Mouse (Mus musculus) kidney, postnatal 0 days (tissue): Measurements from ENCODE around the gene Mymx. TPM values are rescaled to one million over a fixed set of nuclear protein-coding genes. Genes with fewer than 3 reads are reported as not detected.

Experiments used
- ATAC-seq: fragments of 200-750 bp; cut with Nextera tagmentation; replicated peaks from 2 replicates; pipeline ENCODE4 v1.8.0; 2017; ENCODE audit warnings: low read depth, moderate number of reproducible peaks, moderate TSS enrichment, moderate library complexity; ENCODE audit not compliant: low FRiP score
- DNase-seq: peaks from one replicate; pipeline ENCODE4 v3.0.0-alpha.2; 2016; ENCODE audit warnings: low spot score
- H3K27ac ChIP-seq: fragments of 300-500 bp; sonication (generic); 2 replicates; pipeline ENCODE4 v1.5.1; 2014; ENCODE audit warnings: mild to moderate bottlenecking
- H3K27me3 ChIP-seq: fragments of 300-500 bp; sonication (generic); 2 replicates; pipeline ENCODE4 v1.6.1; 2014; ENCODE audit warnings: low read length, mixed read lengths; ENCODE audit not compliant: insufficient read depth
- H3K36me3 ChIP-seq: fragments of 300-500 bp; sonication (generic); 2 replicates; pipeline ENCODE4 v1.6.1; 2014; ENCODE audit warnings: low read length, mixed read lengths; ENCODE audit not compliant: insufficient read depth
- H3K4me1 ChIP-seq: fragments of 300-500 bp; sonication (generic); replicated peaks from 2 replicates; pipeline ENCODE4 v1.6.1; 2014; ENCODE audit warnings: antibody characterized with exemption, low read length, mixed read lengths; ENCODE audit not compliant: insufficient read depth
- H3K4me2 ChIP-seq: fragments of 300-500 bp; sonication (generic); 2 replicates; pipeline ENCODE4 v1.6.1; 2014; ENCODE audit warnings: mild to moderate bottlenecking, low read length, moderate library complexity, mixed read lengths
- H3K4me3 ChIP-seq: fragments of 300-500 bp; sonication (generic); replicated peaks from 2 replicates; pipeline ENCODE4 v1.5.1; 2014; ENCODE audit warnings: low read depth, low read length
- H3K9ac ChIP-seq: fragments of 300-500 bp; sonication (generic); 2 replicates; pipeline ENCODE4 v1.6.1; 2014; ENCODE audit warnings: low read depth, low read length
- H3K9me3 ChIP-seq: fragments of 300-500 bp; sonication (generic); replicated peaks from 2 replicates; pipeline ENCODE4 v1.6.1; 2016; ENCODE audit warnings: low read length, inconsistent platforms, mixed read lengths
- CTCF ChIP-seq: IDR thresholded peaks from 2 replicates; pipeline ENCODE4 v1.5.1; 2016; ENCODE audit warnings: antibody characterized with exemption, low read depth, mild to moderate bottlenecking, moderate library complexity
- WGBS: fragments of 180-500 bp; shearing (Covaris S2); extraction: QIAGEN DNeasy Blood & Tissue Kit; methylation state at CpG from one replicate; pipeline ENCODE4 v1.1.7; 2014; 5-methylcytosine and 5-hydroxymethylcytosine counted together
- polyA plus RNA-seq: library from polyadenylated mRNA; unstranded; fragments of >200 nt; fragmentation: Nextera tagmentation; extraction: Ambion mirVana; gene quantifications from 2 replicates; pipeline ENCODE4 v1.2.1, GENCODE M21; 2015

Gene Mymx
- polyA plus RNA-seq, 1 experiment from 2014 or later: 18.4 TPM

- 79% methylated on average over 23 of the region's 23 CpGs for WGBS
- peak overlapping the region; percentile 87 for H3K27ac ChIP-seq
- H3K27me3 ChIP-seq: no peaks in the 10 kb centered on the region
- no peak for ATAC-seq
- no peaks in the 10 kb centered on the region for H3K9me3 ChIP-seq
- H3K4me1 ChIP-seq: peaks cover 20% of the 10 kb centered on the region
- H3K4me2 ChIP-seq: no peak overlapping the region
- H3K4me3 ChIP-seq: no peak overlapping the region
- 0 out of 2 replicates have a peak overlapping the region, but pooled peaks have one; percentile 13 for H3K9ac ChIP-seq
- no peak for TF ChIP-seq CTCF
- DNase-seq: no peak
- 0 out of 2 replicates have a peak, but pooled peaks cover 6% of the 10 kb centered on the region for H3K36me3 ChIP-seq
Measured at GRCm38 (mm10) chr17:45585725-45586448, 16.0 kb downstream of the Mymx start.

- Histone ChIP-seq H3K9ac (peak overlapping the region; percentile 32; the same call in 1 of the 2 replicates), H3K4me1 (peaks cover 21% of the 10 kb centered on the region), H3K4me2 (0 out of 2 replicates have a peak overlapping the region, but pooled peaks have one; percentile 18), H3K4me3 (no peak overlapping the region), H3K9me3 (no peaks in the 10 kb centered on the region), H3K36me3 (0 out of 2 replicates have a peak, but pooled peaks cover 6% of the 10 kb centered on the region), H3K27me3 (no peaks in the 10 kb centered on the region), H3K27ac (peak overlapping the region; percentile 87)
- 17% methylated on average over 14 of the region's 14 CpGs for WGBS
- ATAC-seq (peak; percentile 57), DNase-seq (peak; percentile 91)
- peak; percentile 90 for TF ChIP-seq CTCF
Measured at GRCm38 (mm10) chr17:45584939-45585678, 16.8 kb downstream of the Mymx start.

DNA sequence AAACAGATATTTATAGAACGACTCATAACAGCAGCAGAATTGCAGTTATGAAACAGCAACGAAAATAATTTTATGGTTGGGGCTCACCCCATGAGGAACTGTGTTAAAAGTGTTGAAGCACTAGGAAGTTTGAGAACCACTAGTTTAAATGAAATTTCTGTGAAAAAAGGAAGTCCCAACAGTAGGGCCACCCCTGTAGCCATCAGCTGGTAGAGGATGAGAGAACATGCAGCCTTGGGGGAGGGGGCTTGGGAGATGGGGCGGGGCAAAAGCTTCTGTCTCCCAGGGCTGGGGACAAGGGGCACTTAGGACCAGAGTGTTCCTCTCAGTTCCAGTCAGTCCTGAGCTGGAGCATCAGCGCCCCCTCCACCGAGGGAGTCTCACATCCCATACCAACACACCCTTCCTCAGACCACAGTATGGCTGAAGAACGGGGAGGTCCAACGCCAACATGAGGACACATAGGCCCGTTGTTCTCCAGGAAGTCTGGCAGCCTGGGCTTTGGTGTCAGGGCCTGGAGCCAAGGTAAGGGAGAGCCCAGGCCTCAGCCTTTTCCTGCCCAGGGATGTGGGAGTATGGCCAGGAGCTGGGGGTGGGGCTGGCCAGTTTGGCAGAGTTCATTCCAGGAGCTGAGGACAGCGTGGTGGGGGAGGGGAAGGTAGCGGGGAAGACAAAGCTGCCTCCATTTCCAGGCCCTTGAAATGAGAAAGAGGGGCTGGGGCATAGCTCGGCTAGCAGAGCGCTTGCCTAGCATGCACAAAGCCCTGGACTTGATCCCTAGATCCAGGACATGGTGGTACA lies 17.6 kb downstream of the Mymx start:
- Histone ChIP-seq H3K9me3 (no peaks in the 10 kb centered on the region), H3K4me1 (peaks cover 21% of the 10 kb centered on the region), H3K9ac (peak overlapping the region; percentile 32; the same call in 1 of the 2 replicates), H3K4me3 (no peak overlapping the region), H3K27ac (peak overlapping the region; percentile 87), H3K4me2 (peak overlapping the region; percentile 18; the same call in 1 of the 2 replicates), H3K27me3 (no peaks in the 10 kb centered on the region), H3K36me3 (0 out of 2 replicates have a peak, but pooled peaks cover 1% of the 10 kb centered on the region)
- 41% methylated on average over 12 of the region's 12 CpGs for WGBS
- ATAC-seq (peak; percentile 19), DNase-seq (peak; percentile 76)
- TF ChIP-seq CTCF: no peak

GRCm38 (mm10) chr17:45582715-45583355 lies 19.1 kb downstream of the Mymx start:
- DNase-seq (no peak), ATAC-seq (no peak)
- WGBS: 64% methylated on average over 6 of the region's 6 CpGs
- Histone ChIP-seq H3K27me3 (no peaks in the 10 kb centered on the region), H3K9ac (no peak overlapping the region), H3K4me2 (no peak overlapping the region), H3K9me3 (no peaks in the 10 kb centered on the region), H3K27ac (no peak overlapping the region), H3K4me3 (no peak overlapping the region), H3K36me3 (no peaks in the 10 kb centered on the region), H3K4me1 (peaks cover 21% of the 10 kb centered on the region)
- peak; percentile 77 for TF ChIP-seq CTCF

DNA sequence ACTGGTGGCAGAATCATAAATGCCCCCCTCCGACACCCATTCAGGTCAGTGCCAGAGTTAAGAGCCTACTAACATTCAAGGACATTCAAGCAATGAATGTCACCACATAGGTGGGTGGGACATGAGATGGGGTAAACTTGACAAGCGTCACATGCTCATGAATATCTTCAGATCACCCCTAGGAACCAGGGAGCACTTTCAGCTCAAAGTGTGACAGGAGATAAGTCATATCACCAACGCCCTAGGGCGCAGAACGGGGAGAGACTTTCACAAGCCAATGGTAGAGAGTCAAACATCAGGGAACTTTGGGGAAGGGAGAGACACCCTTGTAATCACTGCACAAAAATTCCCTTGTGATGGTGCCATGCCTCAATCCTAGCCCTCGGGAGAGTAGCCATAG lies 19.7 kb downstream of the Mymx start:
- no peak for TF ChIP-seq CTCF
- H3K4me1 ChIP-seq: peaks cover 21% of the 10 kb centered on the region
- no peak overlapping the region for H3K9ac ChIP-seq
- no peak for DNase-seq
- no peak overlapping the region for H3K27ac ChIP-seq
- H3K9me3 ChIP-seq: no peaks in the 10 kb centered on the region
- no peak overlapping the region for H3K4me2 ChIP-seq
- 94% methylated on average over 6 of the region's 6 CpGs for WGBS
- no peak overlapping the region for H3K4me3 ChIP-seq
- H3K36me3 ChIP-seq: no peaks in the 10 kb centered on the region
- H3K27me3 ChIP-seq: no peaks in the 10 kb centered on the region
- no peak for ATAC-seq
